Mouse (Mus musculus) lung, adult 2 months (tissue): ENCODE measurements around the gene Rtp1. TPM values are rescaled to one million over a fixed set of nuclear protein-coding genes. Genes with fewer than 3 reads are reported as not detected.

Experiments
- DNase-seq: peaks from one replicate; pipeline ENCODE4 v3.0.0; 2022
- H3K4me1 ChIP-seq: fragments of 200-500 bp; 2 replicates; pipeline ENCODE4 v1.6.1; 2011; ENCODE audit warnings: low read length; ENCODE audit not compliant: control insufficient read depth, insufficient read depth
- H3K4me3 ChIP-seq: fragments of 200-500 bp; replicated peaks from 2 replicates; pipeline ENCODE3; 2011; ENCODE audit warnings: low read depth, mild to moderate bottlenecking, control low read depth, low read length; ENCODE audit errors: extremely low read depth
- CTCF ChIP-seq: fragments of 200-500 bp; IDR thresholded peaks from 2 replicates; pipeline ENCODE4 v1.5.1; 2011; ENCODE audit warnings: mild to moderate bottlenecking, low read length, control low read depth; ENCODE audit not compliant: insufficient read depth
- POLR2A ChIP-seq: fragments of 200-500 bp; IDR thresholded peaks from 2 replicates; pipeline ENCODE4 v1.6.1; 2011; ENCODE audit warnings: low read depth, mild to moderate bottlenecking, control low read depth, low read length, borderline replicate concordance; ENCODE audit errors: extremely low read depth
- WGBS: fragments of 180-500 bp; shearing (Covaris S2); methylation state at CpG from one replicate; pipeline ENCODE4 v1.1.7; 2018; 5-methylcytosine and 5-hydroxymethylcytosine counted together
- polyA plus RNA-seq: library from polyadenylated mRNA; depleted of rRNA; stranded (reverse); fragments of >200 nt; gene quantifications from 2 replicates; pipeline ENCODE4 v1.2.3, GENCODE M21; 2012

Gene Rtp1
- polyA plus RNA-seq, 1 experiment, result not detected

- DNase-seq, result peak; percentile 23
- Histone ChIP-seq H3K4me3 (no peak overlapping the region), H3K4me1 (peaks cover 2% of the 10 kb centered on the region; the same call in 1 of the 2 replicates)
- 19% methylated on average over 3 of the region's 3 CpGs for WGBS
- TF ChIP-seq CTCF (peak; percentile 66), POLR2A (no peak)
These were observed 23.5 kb downstream of the Rtp1 start for GRCm38 (mm10) chr16:23452476-23452875.

DNA sequence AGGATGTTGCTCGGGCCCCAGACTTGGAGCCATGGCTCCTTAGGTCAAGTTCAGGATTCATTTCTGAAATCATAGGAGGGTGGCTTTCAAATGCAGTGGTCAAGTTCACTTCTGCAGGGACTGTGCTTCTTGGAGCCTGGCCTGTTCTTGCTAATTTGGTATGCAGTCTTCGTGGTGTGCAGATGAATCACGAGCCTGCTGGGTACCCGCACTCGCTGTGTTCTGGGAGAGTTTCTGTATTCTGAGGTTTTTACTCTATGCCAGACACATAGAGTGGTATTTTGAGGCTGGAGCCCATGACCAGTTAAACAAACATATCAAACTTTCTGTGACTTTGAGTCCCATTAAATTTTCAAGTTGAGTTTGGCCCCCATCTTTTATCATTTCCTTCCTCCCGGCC lies 25.4 kb downstream of the Rtp1 start:
- no peak for DNase-seq
- Histone ChIP-seq H3K4me3 (no peak overlapping the region), H3K4me1 (peaks cover 2% of the 10 kb centered on the region; the same call in 1 of the 2 replicates)
- no peak for TF ChIP-seq POLR2A
- TF ChIP-seq CTCF, result no peak
- WGBS, result 80% methylated on average over 6 of the region's 6 CpGs

GRCm38 (mm10) chr16:23456534-23456933 lies 27.6 kb downstream of the Rtp1 start:
- H3K4me1 ChIP-seq, result peaks cover 2% of the 10 kb centered on the region; the same call in 1 of the 2 replicates
- no peak for TF ChIP-seq CTCF
- no peak for TF ChIP-seq POLR2A
- H3K4me3 ChIP-seq, result no peak overlapping the region
- 37% methylated on average over 3 of the region's 3 CpGs for WGBS
- DNase-seq, result no peak

DNA sequence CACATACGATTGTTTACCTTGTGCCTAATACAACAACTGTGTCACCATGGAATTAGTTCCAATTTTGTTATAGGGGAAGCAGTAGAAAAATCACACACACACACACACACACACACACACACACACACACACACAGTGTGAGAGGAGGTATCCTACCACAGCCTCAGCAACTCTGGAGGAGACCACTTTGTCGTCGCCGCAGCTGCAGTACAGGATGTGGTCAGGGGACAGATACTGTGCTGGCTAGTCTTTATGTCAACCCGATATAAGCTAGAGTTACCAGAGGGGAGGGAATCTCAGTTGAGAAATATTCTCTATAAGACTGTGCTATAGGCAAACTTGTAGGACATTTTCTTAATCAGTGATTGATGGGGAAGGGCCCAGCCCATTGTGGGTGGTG lies 28.4 kb downstream of the Rtp1 start:
- no peak for DNase-seq
- no peak for TF ChIP-seq POLR2A
- TF ChIP-seq CTCF, result no peak
- WGBS, result 79% methylated on average over 5 of the region's 5 CpGs
- Histone ChIP-seq H3K4me1 (peaks cover 2% of the 10 kb centered on the region; the same call in 1 of the 2 replicates), H3K4me3 (no peak overlapping the region)

- H3K4me3 ChIP-seq, result no peak overlapping the region
- WGBS, result 43% methylated on average over 7 of the region's 7 CpGs
- peaks cover 2% of the 10 kb centered on the region; the same call in 1 of the 2 replicates for H3K4me1 ChIP-seq
- no peak for TF ChIP-seq CTCF
- no peak for TF ChIP-seq POLR2A
- DNase-seq, result no peak
These were observed 30.1 kb downstream of the Rtp1 start for GRCm38 (mm10) chr16:23458906-23459588.

GRCm38 (mm10) chr16:23463671-23464347 lies 34.9 kb downstream of the Rtp1 start:
- Histone ChIP-seq H3K4me3 (no peak overlapping the region), H3K4me1 (no peaks in the 10 kb centered on the region)
- TF ChIP-seq CTCF (no peak), POLR2A (no peak)
- DNase-seq, result no peak
- 74% methylated on average over 4 of the region's 4 CpGs for WGBS

DNA sequence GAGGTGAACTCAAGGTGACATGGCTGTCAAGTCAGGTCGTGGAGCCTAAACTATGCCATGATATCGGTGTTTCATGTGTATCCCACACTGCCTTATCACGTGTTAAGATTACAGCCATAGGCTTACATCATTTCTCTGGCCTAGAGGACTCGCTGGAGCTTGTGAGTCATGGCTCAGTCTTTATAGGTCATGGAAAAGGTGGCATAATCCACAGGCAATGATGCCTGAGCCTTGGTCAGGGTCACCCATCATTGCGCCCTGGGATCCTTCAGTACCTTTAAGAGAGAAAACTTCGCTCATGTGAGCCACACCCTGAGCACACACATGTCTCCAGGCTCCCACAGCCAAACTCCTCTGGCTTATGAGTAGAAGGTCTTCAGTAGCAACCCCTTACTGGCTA lies 42.6 kb downstream of the Rtp1 start:
- DNase-seq, result no peak
- WGBS, result 86% methylated on average over 6 of the region's 6 CpGs
- TF ChIP-seq CTCF (no peak), POLR2A (no peak)

GRCm38 (mm10) chr16:23472046-23472445 lies 43.1 kb downstream of the Rtp1 start:
- Histone ChIP-seq H3K4me1 (no peaks in the 10 kb centered on the region), H3K4me3 (no peak overlapping the region)
- DNase-seq, result no peak
- TF ChIP-seq CTCF, result no peak
- 56% methylated on average over 3 of the region's 3 CpGs for WGBS

More for the DNA sequence above, 42.6 kb downstream of the Rtp1 start:
- Histone ChIP-seq H3K4me1 (no peaks in the 10 kb centered on the region), H3K4me3 (no peak overlapping the region)

GRCm38 (mm10) chr16:23475651-23476050 lies 46.7 kb downstream of the Rtp1 start:
- DNase-seq, result no peak
- Histone ChIP-seq H3K4me1 (no peaks in the 10 kb centered on the region), H3K4me3 (no peak overlapping the region)
- TF ChIP-seq POLR2A (no peak), CTCF (no peak)
- 92% methylated on average over 4 of the region's 4 CpGs for WGBS

GRCm38 (mm10) chr16:23476598-23476997 lies 47.7 kb downstream of the Rtp1 start:
- Histone ChIP-seq H3K4me1 (no peaks in the 10 kb centered on the region), H3K4me3 (no peak overlapping the region)
- no peak for DNase-seq
- no peak for TF ChIP-seq CTCF
- TF ChIP-seq POLR2A, result no peak

- Histone ChIP-seq H3K4me1 (no peaks in the 10 kb centered on the region), H3K4me3 (no peak overlapping the region)
- 79% methylated on average over 7 of the region's 7 CpGs for WGBS
- TF ChIP-seq POLR2A (no peak), CTCF (no peak)
- DNase-seq, result no peak
These were observed 51.1 kb downstream of the Rtp1 start for GRCm38 (mm10) chr16:23479872-23480603.
